Comparison of ENCODE assay signal across 8 mouse cellular contexts in the genomic region with DNA sequence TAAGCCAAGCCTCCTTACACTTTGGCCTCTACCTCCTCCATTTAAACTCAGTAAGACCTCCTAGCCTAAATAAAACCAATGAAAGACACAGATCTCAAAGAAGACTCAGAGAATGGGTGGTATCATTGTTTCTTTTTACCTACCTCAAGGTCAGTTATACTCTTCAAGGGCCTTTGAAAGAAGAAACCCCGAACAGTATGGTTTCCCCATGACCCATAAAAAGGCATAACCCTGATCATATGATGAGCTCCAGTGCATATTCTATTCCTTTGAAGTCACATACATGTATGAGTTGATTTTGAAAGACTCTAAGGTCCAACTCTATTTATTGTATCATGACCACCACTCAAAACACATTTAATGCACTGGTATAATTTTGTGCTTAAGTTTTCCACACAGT. TPM values are rescaled to one million over a fixed set of nuclear protein-coding genes. Genes with fewer than 3 reads are reported as not detected.
DNase-seq lines count a peak whose midpoint lies in the region; ATAC-seq and TF ChIP-seq lines count a peak whose summit lies in the region.

A gene (plus strand): TSS at position 301 of the 400 bp plus-strand sequence.

- WGBS in kidney, embryonic 16.5 days: 97% methylated on average over 1 of the region's 1 CpGs

- H3K27me3 ChIP-seq in kidney, embryonic 16.5 days (ENCODE audit: insufficient read depth, low read length): no peaks in the 10 kb centered on the region
- no peaks in the 10 kb centered on the region for H3K27me3 ChIP-seq in myocyte (ENCODE audit: control insufficient read depth, insufficient read depth, insufficient read length)

- H3K4me1 ChIP-seq in kidney, embryonic 16.5 days (ENCODE audit: insufficient read depth, low read length): peaks cover 9% of the 10 kb centered on the region; the same call in 1 of the 2 replicates

- peak within 1 kb of the TSS; percentile 73 for H3K4me2 ChIP-seq in kidney, embryonic 16.5 days (replicated peaks; ENCODE audit: low read depth, low read length)
- H3K4me2 ChIP-seq in myocyte (ENCODE audit: low read depth): peak within 1 kb of the TSS; percentile 44

- H3K79me2 ChIP-seq in myocyte (ENCODE audit: control insufficient read depth, insufficient read depth): peaks cover 21% of the 10 kb centered on the region

- H3K27ac ChIP-seq in kidney, embryonic 16.5 days (ENCODE audit: low read length): peak within 1 kb of the TSS; percentile 48

- H3K9ac ChIP-seq in kidney, embryonic 16.5 days (replicated peaks; ENCODE audit: low read length): peak within 1 kb of the TSS; percentile 78

- H3K9me3 ChIP-seq in kidney, embryonic 16.5 days (ENCODE audit: low read length): no peaks in the 10 kb centered on the region

- H3K36me3 ChIP-seq in kidney, embryonic 16.5 days (ENCODE audit: insufficient read depth, low read length): no peaks in the 10 kb centered on the region
- H3K36me3 ChIP-seq in myocyte (ENCODE audit: control insufficient read depth, insufficient read depth): no peaks in the 10 kb centered on the region

- peak within 1 kb of the TSS; percentile 78 for H3K4me3 ChIP-seq in kidney, embryonic 16.5 days (ENCODE audit: low read length)
- H3K4me3 ChIP-seq in myocyte: peak within 1 kb of the TSS; percentile 96

- ATAC-seq in kidney, embryonic 16.5 days (ENCODE audit: low FRiP score, low TSS enrichment): no peak
- ATAC-seq in megakaryocyte progenitor cell, adult 5-6 weeks (replicated peaks; ENCODE audit: poor library complexity): no peak

- DNase-seq in kidney, postnatal 10 days: no peak
- DNase-seq in adrenal gland, postnatal 36 days: no peak
- DNase-seq in gastrocnemius, postnatal 25 days: no peak
- DNase-seq in layer of hippocampus, postnatal 25 days (ENCODE audit: extremely low spot score in 1 of 2, low spot score in 1 of 2): no peak
- no peak for DNase-seq in frontal cortex, postnatal 10 days (ENCODE audit: low spot score in 2 of 2)

- H3ac ChIP-seq in myocyte (ENCODE audit: control insufficient read depth, insufficient read length): peak within 1 kb of the TSS; percentile 90

- no peak for TF ChIP-seq POLR2A in myocyte (IDR thresholded peaks at IDR 0.05; ENCODE audit: insufficient read length, low read depth)

TF ChIP-seq in myocyte, 11 proteins besides CTCF, POLR2A, EP300 and RAD21:
- TF ChIP-seq MYOG (IDR thresholded peaks at IDR 0.05; ENCODE audit: control insufficient read depth in 1 of 3, insufficient read depth in 1 of 3, insufficient read length in 2 of 3, low read depth in 2 of 3) (no peak), USF1 (IDR thresholded peaks at IDR 0.05; ENCODE audit: low read depth) (no peak), TCF12 (IDR thresholded peaks at IDR 0.05; ENCODE audit: insufficient read depth, poor library complexity, severe bottlenecking) (no peak), TCF3 (IDR thresholded peaks at IDR 0.05; ENCODE audit: insufficient read length, low read depth) (no peak), E2F4 (IDR thresholded peaks at IDR 0.05; ENCODE audit: insufficient read depth) (no peak), MYOD1 (IDR thresholded peaks at IDR 0.05; ENCODE audit: control insufficient read depth in 1 of 3, insufficient read length in 2 of 3, low read depth in 2 of 3) (no peak), REST (IDR thresholded peaks at IDR 0.05; ENCODE audit: insufficient read depth, insufficient read length) (no peak), POLR2AphosphoS2 (IDR thresholded peaks at IDR 0.05; ENCODE audit: insufficient read length, low read depth) (no peak)

RNA-seq across cellular contexts. Expression of the gene that starts here (rescaled TPM):
- 4.2 and 5.1 TPM in 2 replicates for polyA plus RNA-seq in kidney, embryonic 16.5 days (2015; fragmentation: Nextera tagmentation; extraction: Ambion mirVana)
- total RNA-seq in adrenal gland, postnatal 36 days (2021): 100 to 1,000 TPM in 1 of 2 experiments, 10 to 100 TPM in 1; 69.7 to 116 TPM
- 10 to 100 TPM; 21.9 to 31.8 TPM for total RNA-seq in gastrocnemius, postnatal 25 days (2021)
- 10 to 100 TPM; 29.6 to 32.0 TPM for total RNA-seq in layer of hippocampus, postnatal 25 days (2021)
- polyA plus RNA-seq in myocyte (2012; fragmentation: generic; extraction: Trizol): 5.1 TPM
- total RNA-seq in megakaryocyte progenitor cell, adult 5-6 weeks (2015): 10.6 and 13.6 TPM in 2 replicates
- 6.8 and 11.8 TPM in 2 replicates for total RNA-seq in megakaryocyte progenitor cell, adult 5-6 weeks (2017)
